Mouse (Mus musculus) embryonic facial prominence, embryonic 13.5 days (tissue): ENCODE measurements at regions not wholly inside any gene's neighbourhood (a gene's known extent, or its start where the extent isn't known, plus 50 kb on each side); places are given as distances from the start of the nearest gene placed in this dataset.

Experiments used
- ATAC-seq: fragments of 200-750 bp; cut with Nextera tagmentation; 2 replicates; pipeline ENCODE4 v1.8.0; 2017; ENCODE audit warnings: low read depth; ENCODE audit not compliant: insufficient number of reproducible peaks, insufficient read depth, low FRiP score, low TSS enrichment
- H3K27ac ChIP-seq: fragments of 300-500 bp; sonication (generic); 2 replicates; pipeline ENCODE4 v1.5.1; 2015; ENCODE audit warnings: moderate library complexity, mild to moderate bottlenecking, inconsistent platforms
- H3K27me3 ChIP-seq: fragments of 300-500 bp; sonication (generic); 2 replicates; pipeline ENCODE4 v1.6.1; 2015; ENCODE audit warnings: mild to moderate bottlenecking, inconsistent platforms
- H3K36me3 ChIP-seq: fragments of 300-500 bp; sonication (generic); 2 replicates; pipeline ENCODE4 v1.6.1; 2015; ENCODE audit warnings: mild to moderate bottlenecking, inconsistent platforms
- H3K4me1 ChIP-seq: fragments of 300-500 bp; sonication (generic); 2 replicates; pipeline ENCODE4 v1.6.1; 2015; ENCODE audit warnings: inconsistent platforms
- H3K4me2 ChIP-seq: fragments of 300-500 bp; sonication (generic); 2 replicates; pipeline ENCODE4 v1.6.1; 2015; ENCODE audit warnings: moderate library complexity, mild to moderate bottlenecking, inconsistent platforms
- H3K4me3 ChIP-seq: fragments of 300-500 bp; sonication (generic); 2 replicates; pipeline ENCODE4 v1.5.1; 2015; ENCODE audit warnings: mild to moderate bottlenecking, inconsistent platforms
- H3K9ac ChIP-seq: fragments of 300-500 bp; sonication (generic); 2 replicates; pipeline ENCODE4 v1.6.1; 2015; ENCODE audit warnings: mild to moderate bottlenecking, inconsistent platforms
- H3K9me3 ChIP-seq: fragments of 300-500 bp; sonication (generic); 2 replicates; pipeline ENCODE4 v1.6.1; 2016; ENCODE audit warnings: inconsistent platforms
- WGBS: fragments of 180-500 bp; shearing (Covaris S2); methylation state at CpG from one replicate; pipeline ENCODE4 v1.1.7; 2015; ENCODE audit warnings: mixed read lengths; 5-methylcytosine and 5-hydroxymethylcytosine counted together

GRCm38 (mm10) chr4:55475409-55475808 lies 56.9 kb downstream of the Klf4 start:
- no peak for ATAC-seq
- H3K36me3 ChIP-seq = no peaks in the 10 kb centered on the region
- no peaks in the 10 kb centered on the region for H3K27me3 ChIP-seq
- 85% methylated on average over 3 of the region's 3 CpGs for WGBS
- no peak overlapping the region for H3K9ac ChIP-seq
- no peak overlapping the region for H3K4me3 ChIP-seq
- peaks cover 38% of the 10 kb centered on the region for H3K4me1 ChIP-seq
- no peak overlapping the region for H3K27ac ChIP-seq
- H3K4me2 ChIP-seq = no peak overlapping the region
- H3K9me3 ChIP-seq = no peaks in the 10 kb centered on the region

- 57% methylated on average over 16 of the region's 16 CpGs for WGBS
- H3K36me3 ChIP-seq = no peaks in the 10 kb centered on the region
- H3K27ac ChIP-seq = peak overlapping the region; percentile 55
- H3K9me3 ChIP-seq = no peaks in the 10 kb centered on the region
- H3K4me2 ChIP-seq = no peak overlapping the region
- H3K4me3 ChIP-seq = no peak overlapping the region
- H3K4me1 ChIP-seq = peaks cover 30% of the 10 kb centered on the region
- H3K27me3 ChIP-seq = no peaks in the 10 kb centered on the region
- no peak overlapping the region for H3K9ac ChIP-seq
- ATAC-seq = no peak
These were observed 58.0 kb downstream of the Klf4 start for GRCm38 (mm10) chr4:55474044-55474788.

GRCm38 (mm10) chr4:55472649-55473048 lies 59.6 kb downstream of the Klf4 start:
- no peak overlapping the region for H3K4me2 ChIP-seq
- H3K4me1 ChIP-seq = peaks cover 14% of the 10 kb centered on the region
- 60% methylated on average over 2 of the region's 2 CpGs for WGBS
- no peak for ATAC-seq
- no peaks in the 10 kb centered on the region for H3K9me3 ChIP-seq
- no peak overlapping the region for H3K27ac ChIP-seq
- no peaks in the 10 kb centered on the region for H3K27me3 ChIP-seq
- no peaks in the 10 kb centered on the region for H3K36me3 ChIP-seq
- no peak overlapping the region for H3K9ac ChIP-seq
- H3K4me3 ChIP-seq = no peak overlapping the region

GRCm38 (mm10) chr4:55470779-55471663 lies 61.2 kb downstream of the Klf4 start:
- H3K36me3 ChIP-seq = no peaks in the 10 kb centered on the region
- no peaks in the 10 kb centered on the region for H3K9me3 ChIP-seq
- ATAC-seq = no peak
- 0 out of 2 replicates have a peak, but pooled peaks cover 13% of the 10 kb centered on the region for H3K4me1 ChIP-seq
- H3K4me2 ChIP-seq = no peak overlapping the region
- H3K4me3 ChIP-seq = no peak overlapping the region
- WGBS = 61% methylated on average over 13 of the region's 13 CpGs
- no peak overlapping the region for H3K9ac ChIP-seq
- H3K27me3 ChIP-seq = no peaks in the 10 kb centered on the region
- H3K27ac ChIP-seq = no peak overlapping the region

- no peak overlapping the region for H3K9ac ChIP-seq
- H3K4me3 ChIP-seq = no peak overlapping the region
- ATAC-seq = no peak
- no peaks in the 10 kb centered on the region for H3K9me3 ChIP-seq
- H3K4me1 ChIP-seq = no peaks in the 10 kb centered on the region
- H3K4me2 ChIP-seq = no peak overlapping the region
- no peaks in the 10 kb centered on the region for H3K36me3 ChIP-seq
- no peak overlapping the region for H3K27ac ChIP-seq
- no peaks in the 10 kb centered on the region for H3K27me3 ChIP-seq
- 24% methylated on average over 8 of the region's 8 CpGs for WGBS
These were observed 68.1 kb downstream of the Klf4 start for GRCm38 (mm10) chr4:55464192-55464591.

- Histone ChIP-seq H3K9ac (no peak overlapping the region), H3K36me3 (no peaks in the 10 kb centered on the region), H3K9me3 (no peaks in the 10 kb centered on the region), H3K4me1 (no peaks in the 10 kb centered on the region), H3K4me2 (no peak overlapping the region), H3K4me3 (no peak overlapping the region), H3K27me3 (no peaks in the 10 kb centered on the region), H3K27ac (no peak overlapping the region)
- ATAC-seq = no peak
- 87% methylated on average over 5 of the region's 5 CpGs for WGBS
These were observed 70.3 kb downstream of the Klf4 start for GRCm38 (mm10) chr4:55461927-55462326.

- H3K4me1 ChIP-seq = no peaks in the 10 kb centered on the region
- WGBS = 43% methylated on average over 5 of the region's 5 CpGs
- ATAC-seq = no peak
- H3K4me2 ChIP-seq = no peak overlapping the region
- no peaks in the 10 kb centered on the region for H3K36me3 ChIP-seq
- no peak overlapping the region for H3K27ac ChIP-seq
- H3K4me3 ChIP-seq = no peak overlapping the region
- H3K9ac ChIP-seq = no peak overlapping the region
- no peaks in the 10 kb centered on the region for H3K9me3 ChIP-seq
- no peaks in the 10 kb centered on the region for H3K27me3 ChIP-seq
These were observed 78.4 kb downstream of the Klf4 start for GRCm38 (mm10) chr4:55453902-55454301.

GRCm38 (mm10) chr4:55452546-55452945 lies 79.7 kb downstream of the Klf4 start:
- Histone ChIP-seq H3K4me2 (no peak overlapping the region), H3K27ac (no peak overlapping the region), H3K4me3 (no peak overlapping the region), H3K36me3 (no peaks in the 10 kb centered on the region), H3K27me3 (no peaks in the 10 kb centered on the region), H3K9me3 (no peaks in the 10 kb centered on the region), H3K9ac (no peak overlapping the region), H3K4me1 (no peaks in the 10 kb centered on the region)
- WGBS = 84% methylated on average over 6 of the region's 6 CpGs
- no peak for ATAC-seq

GRCm38 (mm10) chr4:55451711-55452110 lies 80.6 kb downstream of the Klf4 start:
- WGBS = 88% methylated on average over 2 of the region's 2 CpGs
- Histone ChIP-seq H3K9me3 (no peaks in the 10 kb centered on the region), H3K4me1 (no peaks in the 10 kb centered on the region), H3K4me2 (no peak overlapping the region), H3K27me3 (no peaks in the 10 kb centered on the region), H3K27ac (no peak overlapping the region), H3K4me3 (no peak overlapping the region), H3K9ac (no peak overlapping the region), H3K36me3 (no peaks in the 10 kb centered on the region)
- ATAC-seq = no peak

- H3K4me3 ChIP-seq = no peak overlapping the region
These were observed 81.2 kb downstream of the Klf4 start for GRCm38 (mm10) chr4:55451026-55451425.

GRCm38 (mm10) chr4:55443489-55443888 lies 88.8 kb downstream of the Klf4 start:
- Histone ChIP-seq H3K27ac (no peak overlapping the region), H3K4me1 (0 out of 2 replicates have a peak, but pooled peaks cover 3% of the 10 kb centered on the region), H3K27me3 (no peaks in the 10 kb centered on the region), H3K4me2 (no peak overlapping the region), H3K36me3 (no peaks in the 10 kb centered on the region), H3K9ac (no peak overlapping the region), H3K4me3 (no peak overlapping the region), H3K9me3 (no peaks in the 10 kb centered on the region)
- ATAC-seq = no peak
- 82% methylated on average over 9 of the region's 9 CpGs for WGBS

More at GRCm38 (mm10) chr4:55451026-55451425, 81.2 kb downstream of the Klf4 start:
- H3K9ac ChIP-seq = no peak overlapping the region
- no peak overlapping the region for H3K4me2 ChIP-seq
- WGBS = 53% methylated on average over 4 of the region's 4 CpGs
- no peaks in the 10 kb centered on the region for H3K27me3 ChIP-seq
- no peak overlapping the region for H3K27ac ChIP-seq
- no peaks in the 10 kb centered on the region for H3K4me1 ChIP-seq
- no peak for ATAC-seq
- H3K36me3 ChIP-seq = no peaks in the 10 kb centered on the region
- no peaks in the 10 kb centered on the region for H3K9me3 ChIP-seq

- 68% methylated on average over 13 of the region's 13 CpGs for WGBS
- H3K27ac ChIP-seq = no peak overlapping the region
- H3K4me2 ChIP-seq = no peak overlapping the region
- no peak overlapping the region for H3K4me3 ChIP-seq
- H3K36me3 ChIP-seq = no peaks in the 10 kb centered on the region
- H3K27me3 ChIP-seq = no peaks in the 10 kb centered on the region
- no peak overlapping the region for H3K9ac ChIP-seq
- no peaks in the 10 kb centered on the region for H3K9me3 ChIP-seq
- no peak for ATAC-seq
- H3K4me1 ChIP-seq = 0 out of 2 replicates have a peak, but pooled peaks cover 3% of the 10 kb centered on the region
These were observed 90.2 kb downstream of the Klf4 start for GRCm38 (mm10) chr4:55442098-55442497.
